Mouse (Mus musculus) midbrain, embryonic 15.5 days (tissue): ENCODE measurements around the gene Gm42674. TPM values are rescaled to one million over a fixed set of nuclear protein-coding genes. Genes with fewer than 3 reads are reported as not detected.

ENCODE experiments used
- ATAC-seq: fragments of 200-750 bp; cut with Nextera tagmentation; replicated peaks from 2 replicates; pipeline ENCODE4 v1.8.0; 2017; ENCODE audit warnings: moderate TSS enrichment
- H3K27ac ChIP-seq: fragments of 300-500 bp; sonication (generic); 2 replicates; pipeline ENCODE4 v1.5.1; 2015; ENCODE audit warnings: mild to moderate bottlenecking, inconsistent platforms
- H3K27me3 ChIP-seq: fragments of 300-500 bp; sonication (generic); replicated peaks from 2 replicates; pipeline ENCODE4 v1.6.1; 2015; ENCODE audit warnings: inconsistent platforms
- H3K36me3 ChIP-seq: fragments of 300-500 bp; sonication (generic); replicated peaks from 2 replicates; pipeline ENCODE4 v1.6.1; 2015; ENCODE audit warnings: inconsistent platforms
- H3K4me1 ChIP-seq: fragments of 300-500 bp; sonication (generic); 2 replicates; pipeline ENCODE4 v1.6.1; 2015; ENCODE audit warnings: inconsistent platforms
- H3K4me2 ChIP-seq: fragments of 300-500 bp; sonication (generic); 2 replicates; pipeline ENCODE4 v1.6.1; 2015; ENCODE audit warnings: inconsistent platforms, mild to moderate bottlenecking, moderate library complexity
- H3K4me3 ChIP-seq: fragments of 300-500 bp; sonication (generic); 2 replicates; pipeline ENCODE4 v1.5.1; 2015; ENCODE audit warnings: mild to moderate bottlenecking, inconsistent platforms
- H3K9ac ChIP-seq: fragments of 300-500 bp; sonication (generic); 2 replicates; pipeline ENCODE4 v1.6.1; 2015; ENCODE audit warnings: mild to moderate bottlenecking, inconsistent platforms
- H3K9me3 ChIP-seq: fragments of 300-500 bp; sonication (generic); 2 replicates; pipeline ENCODE4 v1.6.1; 2016; ENCODE audit warnings: inconsistent platforms
- WGBS: fragments of 180-500 bp; shearing (Covaris S2); methylation state at CpG from one replicate; pipeline ENCODE4 v1.1.7; 2015; ENCODE audit warnings: mixed read lengths; 5-methylcytosine and 5-hydroxymethylcytosine counted together
- polyA plus RNA-seq: library from polyadenylated mRNA; unstranded; fragments of >200 nt; fragmentation: Nextera tagmentation; extraction: Ambion mirVana; gene quantifications from 2 replicates; pipeline ENCODE4 v1.2.1, GENCODE M21; 2015

Gm42674 gene
- polyA plus RNA-seq, 1 experiment from 2014 or later = not detected

DNA sequence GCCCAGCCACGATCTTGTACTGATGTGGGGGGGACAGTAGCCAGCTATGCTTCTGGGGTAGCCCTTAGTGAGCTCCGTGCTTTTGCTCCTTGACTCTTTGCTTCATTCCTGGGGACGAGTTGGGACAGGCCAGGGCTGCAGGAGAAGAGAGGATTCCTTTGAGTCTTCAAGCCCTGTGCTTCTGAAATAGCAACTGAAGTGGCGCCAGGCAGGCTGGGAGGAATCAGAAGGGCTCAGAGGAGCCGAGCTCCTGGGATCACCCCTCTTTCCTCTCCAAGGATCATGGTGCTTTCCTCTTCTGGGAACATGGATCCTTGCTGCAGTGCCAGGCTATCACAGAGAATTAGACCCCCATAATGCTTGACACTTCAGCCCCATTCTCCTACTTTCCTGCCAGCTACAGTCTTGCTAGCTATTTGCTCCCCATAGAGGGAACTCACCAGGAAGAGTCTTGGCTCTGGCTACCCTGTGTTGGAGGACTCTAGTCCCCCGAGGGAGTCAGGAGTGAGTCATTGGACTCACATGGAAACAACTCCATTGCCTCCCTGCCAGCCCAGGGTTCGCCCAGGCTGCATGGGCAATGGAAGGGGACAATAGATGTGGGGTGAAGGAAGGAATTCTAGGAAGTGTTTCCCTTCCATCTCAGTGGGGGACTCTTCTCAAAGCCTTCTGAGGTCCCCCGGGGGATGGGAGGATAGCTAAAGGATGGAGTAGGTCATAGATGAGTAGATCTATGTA lies 1.1 kb upstream of the Gm42674 start:
- Histone ChIP-seq H3K36me3 (no peaks in the 10 kb centered on the region), H3K27me3 (no peaks in the 10 kb centered on the region), H3K9ac (no peak overlapping the region), H3K9me3 (no peaks in the 10 kb centered on the region), H3K27ac (no peak overlapping the region), H3K4me3 (no peak overlapping the region), H3K4me1 (no peaks in the 10 kb centered on the region), H3K4me2 (no peak overlapping the region)
- WGBS = 83% methylated on average over 8 of the region's 8 CpGs
- no peak for ATAC-seq

DNA sequence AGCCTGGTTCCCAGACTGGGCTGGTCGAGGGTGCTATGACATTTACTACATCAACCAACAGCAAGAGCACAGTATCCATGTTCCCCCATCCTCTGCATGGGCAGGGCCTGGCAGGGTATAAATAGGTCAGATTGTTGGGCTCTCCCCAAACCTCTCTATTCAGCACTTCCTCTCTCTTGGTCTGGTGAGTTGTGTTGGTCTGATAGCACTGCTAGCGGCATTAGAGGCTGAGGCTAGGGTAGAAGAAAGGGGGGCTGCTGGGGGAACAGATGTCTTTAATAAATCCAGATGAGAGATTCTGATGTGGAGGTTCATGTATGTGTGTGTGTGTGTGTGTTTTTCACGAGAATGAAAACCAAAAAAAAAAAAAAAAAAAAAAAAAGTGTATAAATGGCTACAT lies 1.9 kb downstream of the Gm42674 start, which contains the start of gene S100a4:
Gene S100a4 (plus strand): TSS at position 149 of the 400 bp plus-strand sequence.
- Histone ChIP-seq H3K36me3 (no peaks in the 10 kb centered on the region), H3K4me2 (no peak within 1 kb of the TSS), H3K4me3 (no peak within 1 kb of the TSS), H3K9me3 (no peaks in the 10 kb centered on the region), H3K4me1 (no peaks in the 10 kb centered on the region), H3K27ac (no peak within 1 kb of the TSS), H3K27me3 (no peaks in the 10 kb centered on the region), H3K9ac (no peak within 1 kb of the TSS)
- 64% methylated on average over 3 of the region's 3 CpGs for WGBS
- ATAC-seq = no peak

DNA sequence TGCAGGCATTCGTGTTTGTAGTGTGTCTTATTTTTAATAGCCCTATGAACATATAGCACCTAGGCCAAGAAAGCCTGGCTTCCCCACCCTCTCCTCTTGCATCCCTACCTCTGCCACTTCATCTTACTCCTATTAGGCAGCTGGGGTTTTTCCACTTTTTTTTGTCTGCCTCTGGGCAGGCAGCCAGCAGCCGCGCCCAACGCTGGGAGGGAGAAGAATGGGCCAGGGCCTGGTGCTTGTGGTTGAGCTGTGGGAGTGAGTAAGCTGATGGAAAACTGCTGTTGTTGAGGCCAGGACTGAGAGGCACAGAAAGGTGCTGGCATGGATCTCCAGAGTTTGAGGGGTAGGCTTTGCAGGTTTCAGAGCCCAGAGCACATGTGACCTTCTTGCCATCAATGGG lies 2.7 kb downstream of the Gm42674 start:
- Histone ChIP-seq H3K27ac (no peak overlapping the region), H3K9ac (no peak overlapping the region), H3K4me1 (no peaks in the 10 kb centered on the region), H3K27me3 (no peaks in the 10 kb centered on the region), H3K4me3 (no peak overlapping the region), H3K9me3 (no peaks in the 10 kb centered on the region), H3K4me2 (no peak overlapping the region), H3K36me3 (no peaks in the 10 kb centered on the region)
- WGBS = 64% methylated on average over 4 of the region's 4 CpGs
- ATAC-seq = 0 out of 2 replicates have a peak, but pooled peaks have one; percentile 14

GRCm38 (mm10) chr3:90605049-90605448 lies 3.3 kb downstream of the Gm42674 start:
- Histone ChIP-seq H3K36me3 (no peaks in the 10 kb centered on the region), H3K27ac (no peak overlapping the region), H3K4me2 (no peak overlapping the region), H3K9ac (no peak overlapping the region), H3K27me3 (no peaks in the 10 kb centered on the region), H3K9me3 (no peaks in the 10 kb centered on the region), H3K4me1 (no peaks in the 10 kb centered on the region), H3K4me3 (no peak overlapping the region)
- no peak for ATAC-seq
- WGBS = 83% methylated on average over 3 of the region's 3 CpGs

- no peaks in the 10 kb centered on the region for H3K9me3 ChIP-seq
- WGBS = 87% methylated on average over 2 of the region's 2 CpGs
- ATAC-seq = no peak
- no peak overlapping the region for H3K27ac ChIP-seq
- no peaks in the 10 kb centered on the region for H3K4me1 ChIP-seq
- no peak overlapping the region for H3K9ac ChIP-seq
- H3K36me3 ChIP-seq = no peaks in the 10 kb centered on the region
- H3K4me3 ChIP-seq = no peak overlapping the region
- no peak overlapping the region for H3K4me2 ChIP-seq
- H3K27me3 ChIP-seq = no peaks in the 10 kb centered on the region
These were observed 4.0 kb downstream of the Gm42674 start for GRCm38 (mm10) chr3:90605736-90606135.

GRCm38 (mm10) chr3:90606185-90606584 lies 4.5 kb downstream of the Gm42674 start:
- Histone ChIP-seq H3K36me3 (no peaks in the 10 kb centered on the region), H3K4me2 (no peak overlapping the region), H3K9me3 (no peaks in the 10 kb centered on the region), H3K27me3 (no peaks in the 10 kb centered on the region), H3K4me3 (no peak overlapping the region), H3K9ac (no peak overlapping the region), H3K27ac (no peak overlapping the region), H3K4me1 (no peaks in the 10 kb centered on the region)
- 90% methylated on average over 6 of the region's 6 CpGs for WGBS
- ATAC-seq = no peak

GRCm38 (mm10) chr3:90607361-90607760 lies 5.7 kb downstream of the Gm42674 start:
- no peak overlapping the region for H3K9ac ChIP-seq
- WGBS = 90% methylated on average over 3 of the region's 3 CpGs
- no peak overlapping the region for H3K4me2 ChIP-seq
- H3K4me3 ChIP-seq = no peak overlapping the region
- H3K36me3 ChIP-seq = no peaks in the 10 kb centered on the region
- no peaks in the 10 kb centered on the region for H3K4me1 ChIP-seq
- no peak overlapping the region for H3K27ac ChIP-seq
- H3K27me3 ChIP-seq = no peaks in the 10 kb centered on the region
- no peak for ATAC-seq
- H3K9me3 ChIP-seq = no peaks in the 10 kb centered on the region

DNA sequence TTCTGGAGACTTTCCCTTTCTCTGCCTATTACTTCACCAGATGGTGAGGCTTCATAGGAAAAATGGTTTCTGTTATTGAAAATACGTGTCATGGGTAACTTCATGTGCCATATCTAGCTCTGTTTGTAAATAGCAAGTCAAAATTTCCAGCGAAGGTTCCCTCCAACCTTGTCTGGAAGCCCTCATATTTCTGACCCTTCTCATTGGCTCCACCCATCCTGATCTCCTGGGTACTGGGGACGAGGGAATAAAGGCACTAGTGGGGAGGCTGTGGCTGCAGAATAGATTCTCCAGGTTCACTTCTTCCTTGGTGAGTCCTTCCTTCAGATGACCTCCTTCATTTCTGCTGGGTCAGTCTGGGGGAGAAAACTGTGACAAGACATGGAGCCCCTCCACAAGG lies 6.5 kb downstream of the Gm42674 start, which contains the start of gene S100a5:
Gene S100a5 (plus strand): TSS at position 301 of the 400 bp plus-strand sequence.
- Histone ChIP-seq H3K9ac (no peak within 1 kb of the TSS), H3K36me3 (no peaks in the 10 kb centered on the region), H3K27ac (no peak within 1 kb of the TSS), H3K4me1 (peaks cover 7% of the 10 kb centered on the region), H3K4me2 (no peak within 1 kb of the TSS), H3K27me3 (peaks cover under 1% of the 10 kb centered on the region), H3K4me3 (no peak within 1 kb of the TSS), H3K9me3 (no peaks in the 10 kb centered on the region)
- ATAC-seq = no peak
- 65% methylated on average over 3 of the region's 3 CpGs for WGBS

DNA sequence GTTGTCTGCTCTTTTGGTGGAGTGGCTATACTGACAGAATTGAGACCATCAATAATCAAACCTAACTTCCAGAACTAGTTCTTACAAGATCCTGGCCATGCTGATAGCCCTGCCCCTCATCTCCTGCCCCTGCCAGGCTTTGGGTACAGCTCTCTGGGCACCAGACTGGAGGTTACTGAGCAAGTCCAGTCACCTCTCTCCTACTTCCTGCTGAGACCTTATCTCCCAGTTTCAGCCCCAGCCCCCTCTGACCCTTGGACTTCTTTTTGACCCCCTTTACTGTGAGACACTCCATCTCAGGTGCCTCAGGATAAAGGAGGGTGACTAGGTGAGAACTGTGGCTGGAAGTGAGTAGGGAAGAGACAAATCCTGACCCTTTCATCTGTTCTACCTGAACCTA lies 7.4 kb downstream of the Gm42674 start:
- H3K9me3 ChIP-seq = no peaks in the 10 kb centered on the region
- H3K4me3 ChIP-seq = no peak overlapping the region
- H3K4me1 ChIP-seq = peaks cover 7% of the 10 kb centered on the region
- H3K9ac ChIP-seq = no peak overlapping the region
- H3K27ac ChIP-seq = no peak overlapping the region
- H3K4me2 ChIP-seq = no peak overlapping the region
- no peaks in the 10 kb centered on the region for H3K36me3 ChIP-seq
- peaks cover 4% of the 10 kb centered on the region for H3K27me3 ChIP-seq
- ATAC-seq = no peak

- H3K36me3 ChIP-seq = no peaks in the 10 kb centered on the region
- H3K9ac ChIP-seq = no peak overlapping the region
- no peak overlapping the region for H3K27ac ChIP-seq
- no peak overlapping the region for H3K4me3 ChIP-seq
- no peak overlapping the region for H3K4me2 ChIP-seq
- no peaks in the 10 kb centered on the region for H3K9me3 ChIP-seq
- 91% methylated on average over 3 of the region's 3 CpGs for WGBS
- peaks cover 7% of the 10 kb centered on the region for H3K4me1 ChIP-seq
- H3K27me3 ChIP-seq = peaks cover 4% of the 10 kb centered on the region
- no peak for ATAC-seq
These were observed 9.8 kb downstream of the Gm42674 start for GRCm38 (mm10) chr3:90611494-90611893.

- Histone ChIP-seq H3K9ac (no peak overlapping the region), H3K4me2 (no peak overlapping the region), H3K4me1 (peaks cover 7% of the 10 kb centered on the region), H3K36me3 (no peaks in the 10 kb centered on the region), H3K27ac (no peak overlapping the region), H3K27me3 (peaks cover 4% of the 10 kb centered on the region), H3K4me3 (no peak overlapping the region), H3K9me3 (no peaks in the 10 kb centered on the region)
- WGBS = 69% methylated on average over 4 of the region's 4 CpGs
- ATAC-seq = no peak
These were observed 10.4 kb downstream of the Gm42674 start for GRCm38 (mm10) chr3:90612061-90612460.

- Histone ChIP-seq H3K36me3 (no peaks in the 10 kb centered on the region), H3K4me3 (peak within 1 kb of the TSS; percentile 30), H3K9ac (no peak within 1 kb of the TSS), H3K4me2 (peak within 1 kb of the TSS; percentile 61), H3K9me3 (no peaks in the 10 kb centered on the region), H3K27ac (no peak within 1 kb of the TSS), H3K27me3 (peaks cover 4% of the 10 kb centered on the region), H3K4me1 (peaks cover 7% of the 10 kb centered on the region)
- peak; percentile 68 for ATAC-seq
- WGBS = 1% methylated on average over 23 of the region's 23 CpGs
These were observed 11.1 kb downstream of the Gm42674 start, which contains the start of gene S100a6 for GRCm38 (mm10) chr3:90612728-90613291. S100a6 (plus strand) TSS chr3:90612882.
